Mouse (Mus musculus) testis, postnatal 10 days (tissue): ENCODE measurements at regions not wholly inside any gene's neighbourhood (a gene's known extent, or its start where the extent isn't known, plus 50 kb on each side); places are given as distances from the start of the nearest gene placed in this dataset.
A peak's percentile ranks its signal among the peaks of the same experiment; 100 is the strongest.

Source experiments
- DNase-seq: peaks from one replicate; pipeline ENCODE4 v3.0.0; 2021; ENCODE audit warnings: low spot score

- DNase-seq = no peak
Observed at GRCm38 (mm10) chr16:19834128-19834527, 74.1 kb downstream of the B3gnt5 start.

- no peak for DNase-seq
Observed at GRCm38 (mm10) chr16:19834750-19835149, 74.7 kb downstream of the B3gnt5 start.

- no peak for DNase-seq
Observed at GRCm38 (mm10) chr16:19839831-19840230, 79.8 kb downstream of the B3gnt5 start.

GRCm38 (mm10) chr16:19842346-19843025 is 82.5 kb downstream of the B3gnt5 start:
- DNase-seq = no peak

GRCm38 (mm10) chr16:19843738-19844137 is 83.7 kb downstream of the B3gnt5 start:
- DNase-seq = no peak

- DNase-seq = no peak
Observed at GRCm38 (mm10) chr16:19848395-19848794, 88.4 kb downstream of the B3gnt5 start.

- no peak for DNase-seq
Observed at GRCm38 (mm10) chr16:19865306-19865705, 105.3 kb downstream of the B3gnt5 start.

- DNase-seq = no peak
Observed at GRCm38 (mm10) chr16:19865931-19866330, 105.9 kb downstream of the B3gnt5 start.

GRCm38 (mm10) chr16:19869425-19869824 is 109.4 kb downstream of the B3gnt5 start:
- DNase-seq = no peak

GRCm38 (mm10) chr16:19876861-19877554 is 105.8 kb downstream of the Klhl6 start:
- DNase-seq = no peak

- no peak for DNase-seq
Observed at GRCm38 (mm10) chr16:19882961-19883360, 99.9 kb downstream of the Klhl6 start.

- no peak for DNase-seq
Observed at GRCm38 (mm10) chr16:19883776-19884513, 98.9 kb downstream of the Klhl6 start.

- DNase-seq = no peak
Observed at GRCm38 (mm10) chr16:19884535-19884934, 98.3 kb downstream of the Klhl6 start.

- no peak for DNase-seq
Observed at GRCm38 (mm10) chr16:19886596-19886995, 96.2 kb downstream of the Klhl6 start.

- DNase-seq = no peak
Observed at GRCm38 (mm10) chr16:19889576-19889975, 93.3 kb downstream of the Klhl6 start.

- DNase-seq = no peak
Observed at GRCm38 (mm10) chr16:19891441-19891840, 91.4 kb downstream of the Klhl6 start.

GRCm38 (mm10) chr16:19894435-19894994 is 88.3 kb downstream of the Klhl6 start:
- peak; percentile 47 for DNase-seq
